Comparison of ENCODE assay signal across 7 mouse cellular contexts in the genomic region with DNA sequence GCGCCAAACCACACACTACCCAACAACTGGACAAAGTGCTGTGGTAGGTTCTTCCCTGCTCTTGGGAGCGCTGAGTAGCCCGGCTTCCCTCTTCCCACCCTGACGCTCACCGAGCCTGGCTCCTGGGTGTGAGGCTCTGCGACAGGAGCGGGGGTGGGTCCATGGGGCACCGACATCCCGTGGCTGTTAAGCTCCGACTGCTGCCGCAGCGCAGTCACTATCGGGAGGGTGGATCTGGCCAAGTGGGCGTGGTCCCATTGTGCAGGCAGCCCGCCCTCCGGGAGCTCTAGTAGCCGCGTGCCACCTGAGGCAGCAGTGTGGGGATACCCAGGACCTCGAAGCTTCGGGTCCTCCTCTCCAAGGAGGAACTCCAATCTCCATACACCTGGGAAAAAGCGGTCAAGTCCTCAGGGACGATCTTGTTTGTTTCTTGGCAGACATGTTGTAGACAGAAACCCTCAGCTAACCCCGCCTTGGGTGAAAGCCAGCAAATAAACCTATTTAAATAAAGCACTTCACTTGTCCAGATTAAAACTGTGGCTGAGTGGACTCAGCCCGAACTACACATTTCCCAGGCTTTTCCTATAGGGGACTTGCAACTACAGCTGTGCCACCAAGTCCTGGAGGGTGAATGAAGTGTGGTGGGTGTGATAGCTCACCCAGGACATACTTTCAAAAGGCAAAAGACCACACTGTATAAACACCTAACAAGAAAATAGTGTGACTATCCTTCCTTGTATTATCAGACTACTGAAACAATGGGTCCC. TPM values are rescaled to one million over a fixed set of nuclear protein-coding genes. Genes with fewer than 3 reads are reported as not detected.
A peak's percentile ranks its signal among the peaks of the same experiment; 100 is the strongest.
DNase-seq lines count a peak whose midpoint lies in the region; ATAC-seq and TF ChIP-seq lines count a peak whose summit lies in the region.

A gene (minus strand): TSS at position 199 of the 767 bp plus-strand sequence.

- peak within 1 kb of the TSS; percentile 60 for H3K9ac ChIP-seq in hindbrain, embryonic 16.5 days (ENCODE audit: low read depth, low read length)

- H3K4me1 ChIP-seq in hindbrain, embryonic 16.5 days (ENCODE audit: control insufficient read depth, insufficient read depth, low read depth, low read length) = peaks cover 10% of the 10 kb centered on the region

- WGBS in hindbrain, embryonic 16.5 days = 4% methylated on average over 22 of the region's 24 CpGs

- H3K4me3 ChIP-seq in gastrocnemius, adult 2 months = peak within 1 kb of the TSS; percentile 57
- peak within 1 kb of the TSS; percentile 42 for H3K4me3 ChIP-seq in hindbrain, embryonic 16.5 days (ENCODE audit: low read length)

- DNase-seq in adipocyte (ENCODE audit: low spot score) = peak; percentile 42
- peak; percentile 53 to 65 for DNase-seq in cerebellum, postnatal 14 days
- DNase-seq in gastrocnemius, adult 2 months = peak; percentile 80
- peak; percentile 34 to 49 for DNase-seq in left cerebral cortex, postnatal 25 days (ENCODE audit: low spot score in 2 of 2)
- peak; percentile 70 for DNase-seq in mesoderm, embryonic 11.5 days (ENCODE audit: low read depth, low spot score)
- DNase-seq in right cerebral cortex, postnatal 25 days = peak; percentile 33

- no peak for TF ChIP-seq CTCF in gastrocnemius, adult 2 months (IDR thresholded peaks at IDR 0.05)

- H3K27ac ChIP-seq in gastrocnemius, adult 2 months = no peak within 1 kb of the TSS
- H3K27ac ChIP-seq in hindbrain, embryonic 16.5 days (ENCODE audit: low read depth, low read length) = no peak within 1 kb of the TSS

- H3K36me3 ChIP-seq in hindbrain, embryonic 16.5 days (ENCODE audit: control insufficient read depth, insufficient read depth, low read length) = peaks cover 2% of the 10 kb centered on the region

- H3K9me3 ChIP-seq in hindbrain, embryonic 16.5 days (ENCODE audit: control insufficient read depth, low read length) = no peaks in the 10 kb centered on the region; the same call in 1 of the 2 replicates

- peak; percentile 87 for ATAC-seq in hindbrain, embryonic 16.5 days

- intact Hi-C loops in gastrocnemius, adult 2 months (cut with DNase I) = no loop called here
- intact Hi-C loops in left cerebral cortex, postnatal 25 days (cut with DNase I) = no loop called here

- no peaks in the 10 kb centered on the region for H3K27me3 ChIP-seq in hindbrain, embryonic 16.5 days (replicated peaks; ENCODE audit: control insufficient read depth, insufficient read depth, low read length)

- peak within 1 kb of the TSS; percentile 84 for H3K4me2 ChIP-seq in hindbrain, embryonic 16.5 days (ENCODE audit: low read length)

RNA-seq across cellular contexts. Expression of the gene that starts here (rescaled TPM):
- under 1 TPM; 0.33 to 0.46 TPM for total RNA-seq in gastrocnemius, adult 2 months (2021)
- polyA plus RNA-seq in hindbrain, embryonic 16.5 days (2015; fragmentation: Nextera tagmentation; extraction: Ambion mirVana) = 2.5 and 2.6 TPM in 2 replicates
- total RNA-seq in left cerebral cortex, postnatal 25 days (2021) = under 1 TPM; 0.80 to 0.87 TPM

Comparison
In these comparisons a context has a peak if more than half of its experiments do, and no peak if none do; other contexts are left out.
1. Peak in DNase-seq and H3K4me3 ChIP-seq in gastrocnemius, adult 2 months; RNA of the gene not detected or under 1 TPM.
2. Peak in DNase-seq in left cerebral cortex, postnatal 25 days; RNA of the gene not detected or under 1 TPM.